Mouse (Mus musculus) lung, postnatal 0 days (tissue): ENCODE data around the gene Zkscan3.

ENCODE experiments used
- CTCF ChIP-seq: IDR thresholded peaks from 2 replicates; pipeline ENCODE4 v1.5.1; 2016; ENCODE audit warnings: antibody characterized with exemption, mild to moderate bottlenecking
- EP300 ChIP-seq: IDR thresholded peaks from 2 replicates; pipeline ENCODE4 v1.6.1; 2016; ENCODE audit warnings: antibody characterized with exemption, mild to moderate bottlenecking, control low read depth

- TF ChIP-seq EP300 (no peak), CTCF (no peak)
Measured at GRCm38 (mm10) chr13:21441207-21441572, 38.6 kb upstream of the Zkscan3 start.
